Mouse (Mus musculus): ENCODE measurements around the gene Apbb2. TPM values are rescaled to one million over a fixed set of nuclear protein-coding genes. Genes with fewer than 3 reads are reported as not detected.

Gene Apbb2
- total RNA-seq, 2 experiments from 2014 or later: 55.9 to 59.5 TPM

DNA sequence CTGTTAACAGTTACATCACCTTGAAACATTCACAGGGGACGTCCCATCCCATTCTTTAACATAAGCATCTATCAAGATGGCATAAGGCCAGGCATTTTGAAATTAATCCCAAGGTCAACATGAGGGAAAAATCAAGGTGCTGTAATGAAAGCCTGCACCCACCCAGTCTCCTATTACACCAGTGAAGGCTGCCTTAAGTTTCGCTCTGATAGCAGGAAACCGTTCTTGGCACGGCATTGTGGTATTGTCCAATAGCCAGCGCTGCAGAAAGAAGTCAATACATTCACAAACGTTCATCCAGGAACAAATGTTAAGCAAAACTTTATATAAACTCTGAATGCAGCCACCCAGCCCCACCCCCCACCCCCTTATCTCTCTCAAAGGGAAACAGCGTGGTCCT is 15.4 kb downstream of the Apbb2 start:
- DNase-seq (ENCODE audit: low spot score in 2 of 2): no peak

DNA sequence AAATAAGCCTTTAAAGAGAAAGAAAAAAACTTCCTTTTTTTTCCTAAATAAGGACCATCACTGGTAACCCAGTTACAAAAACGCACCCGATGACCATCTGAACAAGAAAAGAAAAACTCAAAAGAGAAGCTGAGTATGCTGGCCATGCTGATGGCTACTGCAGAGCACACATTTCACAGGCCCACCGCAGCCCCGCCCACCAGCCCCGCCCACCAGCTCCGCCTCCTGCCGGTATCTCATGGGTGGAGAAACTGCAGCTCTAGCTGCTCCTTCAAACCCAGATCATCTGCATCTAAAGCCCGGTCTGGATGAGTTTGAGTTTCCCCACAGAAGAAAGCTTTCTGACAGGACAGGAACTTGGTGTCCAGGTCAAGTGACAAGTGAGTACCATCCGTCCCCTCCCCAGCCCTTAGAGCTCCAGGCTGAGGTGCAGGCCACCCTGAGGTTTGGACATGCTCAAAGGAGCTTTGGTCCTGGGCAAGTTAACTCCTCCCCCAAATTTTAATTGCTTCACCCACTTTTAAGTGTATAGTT is 16.2 kb downstream of the Apbb2 start:
- no peak for DNase-seq (ENCODE audit: low spot score in 2 of 2)

DNA sequence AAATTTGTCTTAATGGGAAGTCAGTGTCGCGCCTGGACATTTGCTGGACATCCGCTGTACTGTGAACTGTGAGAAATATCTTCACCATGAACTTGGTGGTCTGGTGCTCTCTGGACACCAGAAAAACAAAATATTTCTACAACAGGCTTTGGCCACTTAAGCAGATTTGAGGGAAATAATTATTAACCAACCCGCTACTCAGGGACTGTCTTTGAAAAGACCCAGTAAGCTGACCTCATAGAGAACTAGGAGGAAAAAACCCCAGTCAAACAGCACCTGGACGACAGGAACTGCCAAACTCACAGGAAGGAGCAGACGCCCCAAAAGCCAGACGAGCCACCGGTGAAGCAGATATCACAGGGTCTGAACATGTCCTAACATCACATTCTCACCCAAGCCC is 18.2 kb downstream of the Apbb2 start:
- no peak for DNase-seq (ENCODE audit: low spot score in 2 of 2)

DNA sequence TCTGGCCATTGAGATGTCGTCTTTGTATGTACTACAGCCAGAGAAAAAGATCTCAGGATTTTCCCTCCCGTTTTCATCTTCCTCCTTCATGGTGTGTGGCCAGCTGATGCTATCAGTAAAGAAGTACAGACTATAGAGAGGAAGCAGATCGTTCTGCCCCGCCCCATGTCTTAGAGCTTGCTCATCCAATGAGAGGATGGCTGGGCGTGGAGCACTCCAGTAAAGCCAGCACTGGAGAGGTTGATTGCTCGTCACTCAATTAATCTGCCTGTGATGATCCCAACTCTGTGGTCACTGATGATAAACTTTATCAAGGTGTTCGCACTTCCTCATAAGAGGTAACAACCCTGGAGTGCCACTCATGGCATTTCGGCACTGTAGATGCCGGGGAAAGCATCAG is 18.7 kb downstream of the Apbb2 start:
- DNase-seq (ENCODE audit: low spot score in 2 of 2): no peak

DNA sequence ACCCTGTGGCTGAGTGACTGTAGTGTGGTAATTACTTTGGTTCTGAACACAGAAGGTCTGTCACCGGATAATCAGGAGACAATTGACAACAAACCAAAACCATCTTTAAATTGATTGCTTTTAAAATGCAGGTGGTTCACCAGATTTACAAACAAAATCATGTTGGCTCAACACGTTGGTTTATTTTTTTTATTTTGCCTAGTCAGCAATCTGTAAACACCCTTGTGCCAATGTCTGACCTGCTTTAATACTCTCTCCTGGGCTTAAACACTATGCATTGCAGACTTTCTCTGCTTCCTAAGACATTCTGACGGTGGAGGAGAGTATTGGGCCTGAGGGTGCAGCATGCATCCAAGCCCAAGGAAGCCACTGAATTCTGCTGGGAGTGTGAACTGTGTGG is 22.3 kb downstream of the Apbb2 start:
- no peak for DNase-seq (ENCODE audit: low spot score in 2 of 2)

- no peak for DNase-seq (ENCODE audit: low spot score in 2 of 2)
These were observed 23.7 kb downstream of the Apbb2 start for GRCm38 (mm10) chr5:66594881-66595280.

GRCm38 (mm10) chr5:66586236-66586745 is 32.3 kb downstream of the Apbb2 start:
- no peak for DNase-seq (ENCODE audit: low spot score in 2 of 2)

GRCm38 (mm10) chr5:66583019-66583406 is 35.6 kb downstream of the Apbb2 start:
- DNase-seq (ENCODE audit: low spot score in 2 of 2): no peak

DNA sequence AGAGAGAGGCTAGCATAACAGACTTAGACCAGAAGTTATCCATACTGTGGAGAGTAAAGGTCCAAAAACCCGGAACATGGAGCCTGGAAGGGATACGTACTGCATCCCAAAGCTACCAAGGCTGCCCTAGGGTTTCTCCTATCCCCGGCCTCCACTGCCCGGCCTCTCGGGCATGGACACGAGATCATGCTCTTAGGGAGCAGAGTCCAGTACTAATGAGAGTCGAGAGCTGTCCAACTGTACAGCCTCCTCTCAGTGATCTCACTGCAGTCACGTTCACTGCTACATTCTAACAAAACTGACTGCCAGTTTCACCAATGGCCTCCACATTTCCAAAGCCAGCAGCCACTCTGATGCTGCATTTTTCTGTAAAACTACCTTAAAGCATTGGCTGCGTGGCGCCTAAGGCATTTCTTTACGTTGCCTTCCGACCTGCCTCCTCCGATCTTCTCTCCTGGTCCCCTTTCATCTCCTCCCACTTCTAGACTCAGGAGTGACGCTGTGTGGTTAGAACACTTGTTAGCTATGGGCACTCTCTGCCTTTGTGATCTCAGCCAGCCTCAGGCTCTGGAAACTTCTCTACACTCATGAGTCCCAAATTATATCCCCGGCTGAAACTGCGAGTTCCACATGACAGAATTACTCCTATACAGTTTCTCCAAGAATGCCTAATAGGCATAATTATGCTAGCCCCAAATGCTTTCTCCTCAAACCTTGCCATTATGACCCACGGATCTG is 36.1 kb downstream of the Apbb2 start:
- DNase-seq (ENCODE audit: low spot score in 2 of 2): no peak

GRCm38 (mm10) chr5:66579066-66579465 is 39.5 kb downstream of the Apbb2 start:
- no peak for DNase-seq (ENCODE audit: low spot score in 2 of 2)

DNA sequence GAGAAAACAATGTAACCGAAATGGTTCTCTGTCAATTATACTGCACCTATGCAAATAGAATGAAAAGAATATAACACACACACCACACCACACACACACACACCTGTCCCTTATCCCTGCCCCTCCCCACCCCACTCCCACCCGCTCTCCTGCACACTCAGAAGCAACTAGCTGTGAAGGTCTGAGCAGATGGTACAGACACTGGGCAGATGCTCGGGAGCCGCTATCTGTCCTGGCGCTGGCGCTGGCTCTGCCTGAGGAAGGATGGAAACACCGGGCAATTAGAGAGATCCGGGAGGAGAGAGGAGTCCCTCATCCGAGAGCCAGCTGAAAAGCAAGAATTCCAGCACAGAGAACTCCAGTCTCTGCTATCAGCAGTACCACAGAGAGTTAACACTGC is 42.3 kb downstream of the Apbb2 start:
- no peak for DNase-seq (ENCODE audit: low spot score in 2 of 2)

- DNase-seq (ENCODE audit: low spot score in 2 of 2): peak in 1 of 2 experiments; percentile 19
These were observed 43.4 kb downstream of the Apbb2 start for GRCm38 (mm10) chr5:66575148-66575547.

DNA sequence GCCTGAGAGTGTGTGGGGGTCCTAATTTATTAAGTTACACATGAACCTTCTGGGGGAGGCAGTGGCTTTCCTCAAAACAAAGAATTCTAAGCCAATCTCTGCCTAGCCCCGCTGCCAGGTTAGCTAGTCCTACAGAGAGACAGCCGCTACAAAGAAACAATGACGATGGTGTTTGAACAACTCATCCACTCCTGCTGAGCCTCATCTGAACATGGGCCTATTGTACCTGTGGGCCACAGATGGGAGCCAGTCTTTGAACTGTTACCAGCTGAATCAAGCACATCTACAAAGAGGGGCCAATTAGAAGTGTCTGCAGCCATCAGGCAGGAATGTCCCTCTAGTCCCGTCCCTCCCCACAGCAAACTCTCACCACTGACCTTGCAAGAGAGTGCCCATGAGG is 45.3 kb downstream of the Apbb2 start:
- no peak for DNase-seq (ENCODE audit: low spot score in 2 of 2)

GRCm38 (mm10) chr5:66572086-66572855 is 46.3 kb downstream of the Apbb2 start:
- DNase-seq (ENCODE audit: low spot score in 2 of 2): no peak

DNA sequence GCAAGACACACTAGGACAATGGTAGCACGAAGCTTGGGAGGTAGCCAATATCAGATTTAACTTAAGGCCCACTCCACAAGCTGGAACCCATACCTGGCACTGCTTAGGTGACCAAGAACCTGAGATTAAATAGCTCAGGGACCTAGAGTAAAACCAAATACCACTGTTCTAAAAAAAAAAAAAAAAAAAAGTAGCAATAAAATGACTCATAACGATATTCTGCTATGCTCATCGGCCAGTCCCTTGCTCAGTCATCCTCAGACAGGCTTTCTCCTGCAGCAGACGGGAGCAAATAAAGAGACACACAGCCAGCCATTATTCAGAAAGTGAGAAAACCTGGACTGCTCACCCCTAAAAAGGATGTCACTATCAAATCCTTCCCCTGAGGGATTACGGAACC is 47.9 kb downstream of the Apbb2 start:
- DNase-seq (ENCODE audit: low spot score in 2 of 2): no peak

GRCm38 (mm10) chr5:66569141-66569801 is 49.3 kb downstream of the Apbb2 start:
- DNase-seq (ENCODE audit: low spot score in 2 of 2): no peak

GRCm38 (mm10) chr5:66568002-66568401 is 50.6 kb downstream of the Apbb2 start:
- no peak for DNase-seq (ENCODE audit: low spot score in 2 of 2)

- no peak for DNase-seq (ENCODE audit: low spot score in 2 of 2)
These were observed 51.2 kb downstream of the Apbb2 start for GRCm38 (mm10) chr5:66567424-66567823.

DNA sequence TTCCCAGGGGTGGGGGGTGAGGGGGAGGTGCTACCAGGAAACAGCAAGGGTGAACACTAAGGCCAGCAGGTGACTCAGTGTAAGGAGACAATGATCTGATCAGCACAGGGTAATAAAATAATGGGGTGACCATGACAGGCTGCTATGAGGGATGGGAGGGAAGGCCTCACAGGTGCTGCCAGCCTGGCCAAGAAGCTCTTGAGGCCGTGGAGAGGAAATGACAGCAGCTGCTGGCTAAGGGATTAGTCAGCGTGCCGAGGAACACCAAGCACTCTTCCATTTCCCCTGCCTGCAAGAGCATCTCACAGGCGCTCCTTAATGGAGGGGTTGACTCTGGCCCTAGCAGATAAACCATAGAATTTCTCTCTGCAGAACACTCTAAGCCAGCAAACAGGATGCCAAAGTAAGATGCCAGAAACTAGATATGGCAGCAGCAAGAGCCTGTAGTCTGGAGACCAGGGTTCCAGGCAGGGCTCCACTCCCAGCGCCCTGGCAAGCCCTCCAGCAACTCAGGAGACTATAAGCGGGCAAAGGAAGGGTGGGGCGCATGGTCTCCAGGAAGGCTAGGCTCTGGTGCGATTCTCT is 58.9 kb downstream of the Apbb2 start:
- DNase-seq (ENCODE audit: low spot score in 2 of 2): no peak

DNA sequence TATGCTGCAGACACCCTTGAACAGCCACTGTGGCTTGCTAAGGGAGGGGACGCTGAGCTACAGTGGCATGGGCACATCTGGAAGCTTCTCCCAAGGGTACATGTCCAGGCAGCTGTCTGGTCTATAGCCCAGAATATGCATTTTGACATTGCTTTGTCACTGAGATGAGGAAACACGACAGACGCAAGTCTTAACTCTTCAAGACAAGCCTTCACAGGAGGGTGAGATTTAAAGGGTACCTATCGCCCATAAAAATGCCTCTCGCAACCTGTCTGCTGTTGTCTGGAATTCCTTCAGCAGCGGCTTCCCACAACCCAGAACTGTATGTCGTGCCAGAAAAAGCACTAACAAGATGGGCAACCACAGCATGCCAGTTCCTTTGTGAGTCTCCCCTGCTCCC is 60.5 kb downstream of the Apbb2 start:
- DNase-seq (ENCODE audit: low spot score in 2 of 2): no peak

- DNase-seq (ENCODE audit: low spot score in 2 of 2): no peak
These were observed 64.7 kb downstream of the Apbb2 start for GRCm38 (mm10) chr5:66553933-66554332.
